Mouse (Mus musculus): ENCODE results near the gene Galnt6. TPM values are rescaled to one million over a fixed set of nuclear protein-coding genes. Genes with fewer than 3 reads are reported as not detected.

Galnt6 gene
- polyA plus RNA-seq, 1 experiment from 2014 or later: 0.04 TPM

DNA sequence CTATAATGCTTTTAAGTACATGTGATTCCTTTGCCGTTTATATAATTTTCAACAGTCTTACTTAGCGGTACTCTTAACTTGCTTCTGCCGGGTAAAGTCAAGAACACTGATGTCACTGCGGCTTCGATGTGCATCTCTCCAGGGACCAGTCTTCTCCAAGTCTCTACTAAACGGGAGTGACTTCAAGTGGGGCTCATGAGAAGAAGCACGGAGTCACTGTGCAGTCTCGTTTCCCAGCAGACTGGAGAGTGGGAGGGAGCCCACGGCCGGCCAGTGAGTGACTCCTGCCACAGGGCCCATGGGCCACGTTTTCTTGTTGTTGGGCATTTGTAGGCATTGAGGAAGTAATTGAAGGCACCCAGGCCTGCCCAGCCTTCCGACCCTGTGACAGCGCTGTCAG is 38.7 kb upstream of the Galnt6 start:
- no peaks in the 10 kb centered on the region for H3K36me3 ChIP-seq (ENCODE audit: control insufficient read depth, insufficient read depth, low read length)
- DNase-seq (ENCODE audit: low spot score, missing footprints) (peak; percentile 33), ATAC-seq (ENCODE audit: low FRiP score) (no peak)
- no peak overlapping the region for H3K4me2 ChIP-seq
- no peak overlapping the region for H3K27ac ChIP-seq (ENCODE audit: low read depth, low read length)
- WGBS: 89% methylated on average over 13 of the region's 13 CpGs
- no peak overlapping the region for H3K4me3 ChIP-seq (ENCODE audit: low read depth, low read length)
- no peak overlapping the region for H3K9ac ChIP-seq (ENCODE audit: low read length)
- H3K9me3 ChIP-seq (ENCODE audit: control insufficient read depth, low read length): no peaks in the 10 kb centered on the region
- peaks cover under 1% of the 10 kb centered on the region; the same call in 1 of the 2 replicates for H3K4me1 ChIP-seq (ENCODE audit: control insufficient read depth, insufficient read depth, low read length)
- H3K27me3 ChIP-seq (ENCODE audit: control insufficient read depth, insufficient read depth, low read length): peaks cover 3% of the 10 kb centered on the region; the same call in 1 of the 2 replicates

- Histone ChIP-seq H3K27ac (ENCODE audit: low read depth, low read length) (no peak overlapping the region), H3K4me3 (ENCODE audit: low read depth, low read length) (no peak overlapping the region), H3K4me1 (ENCODE audit: control insufficient read depth, insufficient read depth, low read length) (peaks cover 8% of the 10 kb centered on the region; the same call in 1 of the 2 replicates), H3K4me2 (no peak overlapping the region), H3K27me3 (ENCODE audit: control insufficient read depth, insufficient read depth, low read length) (peaks cover 5% of the 10 kb centered on the region; the same call in 1 of the 2 replicates), H3K9me3 (ENCODE audit: control insufficient read depth, low read length) (no peaks in the 10 kb centered on the region), H3K36me3 (ENCODE audit: control insufficient read depth, insufficient read depth, low read length) (no peaks in the 10 kb centered on the region), H3K9ac (ENCODE audit: low read length) (no peak overlapping the region)
- ATAC-seq (ENCODE audit: low FRiP score): no peak
- peak; percentile 78 for DNase-seq (ENCODE audit: low spot score, missing footprints)
- WGBS: 73% methylated on average over 9 of the region's 9 CpGs
Measured at GRCm38 (mm10) chr15:100766826-100767225, 37.6 kb upstream of the Galnt6 start.

DNA sequence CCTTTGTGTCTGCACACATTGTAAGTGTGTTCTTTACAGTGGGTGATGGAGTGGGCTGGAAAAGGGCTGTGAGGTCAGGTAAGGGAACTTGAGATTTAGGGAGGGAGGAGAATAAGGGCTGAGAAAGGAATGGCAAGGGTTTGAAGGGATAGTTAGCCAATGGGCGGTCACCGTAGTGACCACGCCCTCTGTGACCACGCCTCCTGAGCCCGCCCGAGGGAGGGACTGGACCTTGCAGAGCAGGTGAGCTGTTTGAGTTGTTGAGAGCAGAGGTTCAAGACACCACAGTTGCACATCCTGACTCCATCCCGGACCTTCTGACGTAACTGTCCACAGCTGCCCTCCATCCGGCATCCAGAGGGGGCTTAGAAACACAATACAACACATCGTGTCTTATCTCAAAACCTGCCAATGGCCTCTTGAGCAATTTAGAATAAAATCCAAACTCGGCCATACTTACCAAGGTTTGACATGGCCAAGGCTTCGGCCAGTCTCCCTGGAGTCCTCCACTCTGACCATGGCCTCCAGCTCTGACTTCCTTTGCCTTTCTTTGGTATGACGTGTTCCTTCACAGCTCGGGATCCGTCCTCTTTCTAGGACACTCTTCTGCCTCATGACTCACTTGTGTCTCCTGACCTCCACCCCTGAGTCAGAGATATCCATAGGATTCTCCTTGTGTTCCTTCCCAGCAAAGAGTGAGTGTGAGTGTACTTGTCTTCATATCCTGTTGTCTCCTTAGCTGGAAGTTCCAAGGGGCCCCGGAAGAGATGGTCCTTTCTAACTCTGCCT is 35.2 kb upstream of the Galnt6 start:
- no peak overlapping the region for H3K27ac ChIP-seq (ENCODE audit: low read depth, low read length)
- no peaks in the 10 kb centered on the region for H3K9me3 ChIP-seq (ENCODE audit: control insufficient read depth, low read length)
- H3K4me1 ChIP-seq (ENCODE audit: control insufficient read depth, insufficient read depth, low read length): peaks cover 15% of the 10 kb centered on the region
- H3K27me3 ChIP-seq (ENCODE audit: control insufficient read depth, insufficient read depth, low read length): peaks cover 5% of the 10 kb centered on the region; the same call in 1 of the 2 replicates
- WGBS: 87% methylated on average over 16 of the region's 16 CpGs
- no peaks in the 10 kb centered on the region for H3K36me3 ChIP-seq (ENCODE audit: control insufficient read depth, insufficient read depth, low read length)
- no peak overlapping the region for H3K9ac ChIP-seq (ENCODE audit: low read length)
- ATAC-seq (ENCODE audit: low FRiP score): no peak
- peak; percentile 21 for DNase-seq (ENCODE audit: low spot score, missing footprints)
- H3K4me3 ChIP-seq (ENCODE audit: low read depth, low read length): no peak overlapping the region
- no peak overlapping the region for H3K4me2 ChIP-seq

GRCm38 (mm10) chr15:100762649-100763048 is 33.5 kb upstream of the Galnt6 start:
- Histone ChIP-seq H3K27me3 (ENCODE audit: control insufficient read depth, insufficient read depth, low read length) (peaks cover 5% of the 10 kb centered on the region; the same call in 1 of the 2 replicates), H3K27ac (ENCODE audit: low read depth, low read length) (no peak overlapping the region)
- peak; percentile 80 for DNase-seq (ENCODE audit: low spot score, missing footprints)

GRCm38 (mm10) chr15:100761419-100762185 is 32.4 kb upstream of the Galnt6 start, which contains the start of gene Slc4a8:
Gene Slc4a8 (plus strand): TSS chr15:100761747.
- peak; percentile 97 for ATAC-seq (ENCODE audit: low FRiP score)
- under 1% methylated on average over 58 of the region's 64 CpGs for WGBS

More at GRCm38 (mm10) chr15:100762649-100763048, 33.5 kb upstream of the Galnt6 start:
- Histone ChIP-seq H3K36me3 (ENCODE audit: control insufficient read depth, insufficient read depth, low read length) (no peaks in the 10 kb centered on the region), H3K4me3 (ENCODE audit: low read depth, low read length) (peak overlapping the region; percentile 56; the same call in 1 of the 2 replicates), H3K9me3 (ENCODE audit: control insufficient read depth, low read length) (no peaks in the 10 kb centered on the region), H3K4me2 (peak overlapping the region; percentile 80), H3K4me1 (ENCODE audit: control insufficient read depth, insufficient read depth, low read length) (peaks cover 15% of the 10 kb centered on the region), H3K9ac (ENCODE audit: low read length) (peak overlapping the region; percentile 66; the same call in 1 of the 2 replicates)
- no peak for ATAC-seq (ENCODE audit: low FRiP score)
- 57% methylated on average over 8 of the region's 8 CpGs for WGBS

DNA sequence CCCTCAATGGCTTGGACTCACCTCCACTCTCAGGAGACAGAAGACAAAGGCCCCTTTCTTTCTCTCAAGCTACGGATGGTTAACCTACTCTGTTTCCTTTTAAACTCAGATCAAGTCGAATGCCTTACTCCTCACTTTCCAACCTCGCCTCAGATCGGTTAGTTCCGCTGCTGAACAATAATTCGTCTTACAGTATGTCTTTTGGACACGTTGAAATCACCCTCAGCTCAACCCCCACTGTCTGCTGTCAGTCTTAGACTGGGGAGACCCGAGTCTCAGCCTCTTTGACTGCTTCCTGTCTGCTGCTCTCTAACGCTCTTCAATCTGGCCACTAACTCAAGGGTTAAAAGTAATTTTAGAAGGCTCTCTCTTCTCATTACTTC is 31.9 kb upstream of the Galnt6 start:
- Histone ChIP-seq H3K9me3 (ENCODE audit: control insufficient read depth, low read length) (no peaks in the 10 kb centered on the region), H3K27me3 (ENCODE audit: control insufficient read depth, insufficient read depth, low read length) (peaks cover 5% of the 10 kb centered on the region; the same call in 1 of the 2 replicates), H3K36me3 (ENCODE audit: control insufficient read depth, insufficient read depth, low read length) (no peaks in the 10 kb centered on the region), H3K4me1 (ENCODE audit: control insufficient read depth, insufficient read depth, low read length) (peaks cover 15% of the 10 kb centered on the region), H3K4me3 (ENCODE audit: low read depth, low read length) (peak overlapping the region; percentile 56), H3K27ac (ENCODE audit: low read depth, low read length) (peak overlapping the region; percentile 59), H3K9ac (ENCODE audit: low read length) (peak overlapping the region; percentile 66), H3K4me2 (peak overlapping the region; percentile 80)
- DNase-seq (ENCODE audit: low spot score, missing footprints) (peak; percentile 86), ATAC-seq (ENCODE audit: low FRiP score) (0 out of 2 replicates have a peak, but pooled peaks have one; percentile 31)
- 19% methylated on average over 9 of the region's 9 CpGs for WGBS

More at GRCm38 (mm10) chr15:100761419-100762185, 32.4 kb upstream of the Galnt6 start, which contains the start of gene Slc4a8:
- Histone ChIP-seq H3K27me3 (ENCODE audit: control insufficient read depth, insufficient read depth, low read length) (peaks cover 5% of the 10 kb centered on the region; the same call in 1 of the 2 replicates), H3K4me1 (ENCODE audit: control insufficient read depth, insufficient read depth, low read length) (peaks cover 15% of the 10 kb centered on the region), H3K9me3 (ENCODE audit: control insufficient read depth, low read length) (no peaks in the 10 kb centered on the region), H3K4me2 (peak within 1 kb of the TSS; percentile 80), H3K9ac (ENCODE audit: low read length) (peak within 1 kb of the TSS; percentile 66), H3K27ac (ENCODE audit: low read depth, low read length) (peak within 1 kb of the TSS; percentile 70), H3K4me3 (ENCODE audit: low read depth, low read length) (peak within 1 kb of the TSS; percentile 56), H3K36me3 (ENCODE audit: control insufficient read depth, insufficient read depth, low read length) (no peaks in the 10 kb centered on the region)
- peak; percentile 99 for DNase-seq (ENCODE audit: low spot score, missing footprints)

DNA sequence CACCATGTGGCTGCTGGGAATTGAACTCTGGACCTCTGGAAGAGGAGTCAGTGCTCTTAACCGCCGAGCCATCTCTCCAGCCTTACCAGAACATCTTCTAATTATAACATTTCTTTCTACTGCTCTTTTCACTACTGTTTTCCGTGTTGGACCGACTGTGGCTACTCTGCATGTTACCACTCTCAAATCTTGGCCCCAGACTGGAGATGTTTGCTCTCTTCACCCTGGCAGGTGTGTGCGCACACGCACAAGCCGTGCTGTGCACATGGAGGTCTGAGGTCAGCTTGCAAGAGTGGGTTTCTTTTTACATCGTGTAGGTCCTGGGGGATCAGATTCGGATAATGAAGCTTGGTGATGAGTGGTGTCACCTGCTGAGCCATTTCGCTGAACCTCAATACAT is 30.1 kb upstream of the Galnt6 start:
- no peak overlapping the region for H3K9ac ChIP-seq (ENCODE audit: low read length)
- ATAC-seq (ENCODE audit: low FRiP score) (no peak), DNase-seq (ENCODE audit: low spot score, missing footprints) (peak; percentile 74)
- H3K27me3 ChIP-seq (ENCODE audit: control insufficient read depth, insufficient read depth, low read length): peaks cover 5% of the 10 kb centered on the region; the same call in 1 of the 2 replicates
- H3K36me3 ChIP-seq (ENCODE audit: control insufficient read depth, insufficient read depth, low read length): no peaks in the 10 kb centered on the region
- peaks cover 15% of the 10 kb centered on the region for H3K4me1 ChIP-seq (ENCODE audit: control insufficient read depth, insufficient read depth, low read length)
- no peak overlapping the region for H3K4me2 ChIP-seq
- no peak overlapping the region for H3K27ac ChIP-seq (ENCODE audit: low read depth, low read length)
- no peaks in the 10 kb centered on the region for H3K9me3 ChIP-seq (ENCODE audit: control insufficient read depth, low read length)
- no peak overlapping the region for H3K4me3 ChIP-seq (ENCODE audit: low read depth, low read length)
- WGBS: 85% methylated on average over 10 of the region's 10 CpGs

DNA sequence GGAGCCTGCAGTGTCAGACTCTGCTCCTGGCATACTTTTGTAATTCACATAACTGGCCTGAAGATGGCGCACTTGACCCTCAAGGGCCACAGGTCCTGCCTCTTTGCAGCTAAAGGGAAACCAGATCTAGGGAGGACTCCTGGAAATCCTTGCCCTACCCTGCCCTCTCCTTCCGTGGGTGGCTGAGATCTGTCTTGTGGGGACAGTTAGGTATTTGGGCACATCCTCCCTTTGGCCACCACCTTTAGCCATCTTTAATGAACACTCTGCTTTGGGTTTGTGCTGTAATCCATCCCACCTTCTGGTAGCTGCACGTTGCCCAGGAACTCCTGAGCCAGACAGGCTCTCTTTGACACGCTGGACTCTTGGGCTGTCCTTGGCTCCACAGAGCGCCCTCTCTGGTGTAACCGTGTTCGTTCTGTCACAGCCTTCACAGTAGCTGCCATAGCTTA is 28.4 kb upstream of the Galnt6 start:
- Histone ChIP-seq H3K4me2 (no peak overlapping the region), H3K9me3 (ENCODE audit: control insufficient read depth, low read length) (no peaks in the 10 kb centered on the region), H3K36me3 (ENCODE audit: control insufficient read depth, insufficient read depth, low read length) (no peaks in the 10 kb centered on the region), H3K27me3 (ENCODE audit: control insufficient read depth, insufficient read depth, low read length) (no peaks in the 10 kb centered on the region), H3K4me3 (ENCODE audit: low read depth, low read length) (no peak overlapping the region), H3K9ac (ENCODE audit: low read length) (no peak overlapping the region), H3K27ac (ENCODE audit: low read depth, low read length) (no peak overlapping the region), H3K4me1 (ENCODE audit: control insufficient read depth, insufficient read depth, low read length) (peaks cover 11% of the 10 kb centered on the region)
- ATAC-seq (ENCODE audit: low FRiP score) (peak; percentile 8; the same call in 1 of the 2 replicates), DNase-seq (ENCODE audit: low spot score, missing footprints) (peak; percentile 97)
- WGBS: 0% methylated on average over 7 of the region's 7 CpGs

Measured in midbrain, embryonic 11.5 days (tissue).